Mouse (Mus musculus): ENCODE data around the gene Fam171a2. TPM values are rescaled to one million over a fixed set of nuclear protein-coding genes. Genes with fewer than 3 reads are reported as not detected.
A peak's percentile ranks its signal among the peaks of the same experiment; 100 is the strongest.

The Fam171a2 gene
- total and polyA plus RNA-seq, 2 experiments from 2014 or later, result 1.7 to 40.8 TPM

- no peak for TF ChIP-seq CTCF (IDR thresholded peaks at IDR 0.05; ENCODE audit: low read depth)
- WGBS, result 18% methylated on average over 15 of the region's 15 CpGs
- H3K27ac ChIP-seq (ENCODE audit: low read depth), result no peak overlapping the region
- H3K4me2 ChIP-seq (ENCODE audit: low read depth, low read length), result no peak overlapping the region
- ATAC-seq (ENCODE audit: insufficient read depth, low read depth) (no peak), DNase-seq (ENCODE audit: low spot score) (no peak)
- H3K9me3 ChIP-seq (replicated peaks; ENCODE audit: control insufficient read depth, low read length), result no peaks in the 10 kb centered on the region
- peaks cover 20% of the 10 kb centered on the region for H3K36me3 ChIP-seq (replicated peaks; ENCODE audit: control insufficient read depth, insufficient read depth, low read length)
- no peak overlapping the region for H3K9ac ChIP-seq (replicated peaks; ENCODE audit: low read depth, low read length)
- 0 out of 2 replicates have a peak overlapping the region, but pooled peaks have one; percentile 12 for H3K4me3 ChIP-seq (ENCODE audit: low read depth, low read length)
- peaks cover 47% of the 10 kb centered on the region for H3K27me3 ChIP-seq (ENCODE audit: control insufficient read depth, insufficient read depth, low read length)
- H3K4me1 ChIP-seq (ENCODE audit: control insufficient read depth, insufficient read depth), result peaks cover 3% of the 10 kb centered on the region; the same call in 1 of the 2 replicates
Measured at GRCm38 (mm10) chr11:102399107-102399506, 48.4 kb downstream of the Fam171a2 start.

DNA sequence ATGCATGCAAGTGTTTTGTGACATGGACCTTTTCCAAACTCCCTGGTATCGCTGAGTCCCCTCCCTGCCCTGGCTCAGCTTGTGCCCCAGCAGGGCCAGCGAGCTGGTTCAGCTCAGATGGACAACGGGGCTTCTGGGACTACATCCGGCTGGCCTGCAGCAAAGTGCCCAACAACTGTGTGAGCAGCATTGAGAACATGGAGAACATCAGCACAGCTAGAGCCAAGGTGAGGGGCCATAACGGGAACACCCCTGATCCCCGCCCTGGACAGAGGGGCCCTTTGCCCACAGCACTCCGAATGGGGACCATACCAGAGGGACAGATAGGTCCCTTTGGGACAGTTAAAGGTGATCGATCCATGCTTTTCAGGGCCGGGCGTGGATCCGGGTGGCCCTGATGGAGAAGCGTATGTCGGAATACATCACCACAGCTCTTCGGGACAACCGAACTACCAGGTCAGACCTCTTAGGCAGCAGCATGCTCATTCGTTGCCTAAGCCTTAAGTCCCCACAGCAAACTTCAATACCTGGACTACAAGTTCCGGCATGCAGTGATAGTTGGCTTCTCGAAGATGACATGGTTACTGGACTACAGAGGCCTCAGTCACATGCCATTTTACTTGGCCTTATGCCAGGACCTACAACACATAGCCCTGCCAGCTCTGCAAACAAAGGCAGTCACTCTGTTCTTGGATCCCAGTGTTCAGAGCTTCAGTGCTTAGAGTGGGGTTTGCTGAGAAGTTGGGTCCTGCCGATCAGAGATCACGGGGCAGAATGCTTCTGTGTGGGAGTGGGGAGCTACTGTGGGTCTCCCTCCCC is 49.3 kb downstream of the Fam171a2 start:
- WGBS, result 64% methylated on average over 20 of the region's 20 CpGs
- Histone ChIP-seq H3K4me1 (ENCODE audit: control insufficient read depth, insufficient read depth) (peaks cover 12% of the 10 kb centered on the region), H3K36me3 (replicated peaks; ENCODE audit: control insufficient read depth, insufficient read depth, low read length) (peaks cover 11% of the 10 kb centered on the region), H3K9me3 (replicated peaks; ENCODE audit: control insufficient read depth, low read length) (no peaks in the 10 kb centered on the region), H3K27ac (ENCODE audit: low read depth) (no peak overlapping the region), H3K4me2 (ENCODE audit: low read depth, low read length) (no peak overlapping the region), H3K9ac (replicated peaks; ENCODE audit: low read depth, low read length) (no peak overlapping the region), H3K4me3 (ENCODE audit: low read depth, low read length) (no peak overlapping the region), H3K27me3 (ENCODE audit: control insufficient read depth, insufficient read depth, low read length) (peaks cover 48% of the 10 kb centered on the region)
- ATAC-seq (ENCODE audit: insufficient read depth, low read depth), result peak; percentile 56; the same call in 1 of the 2 replicates
- TF ChIP-seq EP300 (IDR thresholded peaks at IDR 0.05; ENCODE audit: low read depth) (no peak), CTCF (IDR thresholded peaks at IDR 0.05; ENCODE audit: low read depth) (no peak)
- peak; percentile 50 for DNase-seq (ENCODE audit: low spot score)

DNA sequence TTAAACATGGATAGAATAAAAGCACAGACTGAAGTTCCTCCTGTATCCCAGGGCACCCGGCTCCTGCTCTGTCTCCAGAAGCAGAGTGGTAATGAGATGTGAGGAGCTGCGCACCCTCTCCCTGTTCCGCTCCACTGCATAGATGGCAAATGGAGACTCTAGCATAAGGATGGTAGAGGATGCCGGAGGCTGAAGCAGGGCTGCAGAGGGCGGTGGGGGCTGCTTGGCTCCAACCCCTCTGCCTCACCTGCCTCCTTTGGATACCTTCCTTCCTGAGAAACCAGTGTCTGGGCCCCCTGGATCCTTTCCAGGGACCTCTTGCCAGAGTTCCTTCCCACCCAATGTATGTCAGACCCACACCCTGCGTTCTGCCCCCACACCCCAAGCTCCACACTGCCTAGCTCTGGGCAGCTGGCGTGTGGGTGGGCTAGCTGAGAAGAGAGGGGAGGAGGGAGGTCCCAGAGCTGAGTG is 50.8 kb downstream of the Fam171a2 start:
- Histone ChIP-seq H3K4me1 (ENCODE audit: control insufficient read depth, insufficient read depth) (peaks cover 19% of the 10 kb centered on the region), H3K4me2 (ENCODE audit: low read depth, low read length) (no peak overlapping the region), H3K4me3 (ENCODE audit: low read depth, low read length) (no peak overlapping the region), H3K27me3 (ENCODE audit: control insufficient read depth, insufficient read depth, low read length) (peaks cover 53% of the 10 kb centered on the region), H3K9ac (replicated peaks; ENCODE audit: low read depth, low read length) (no peak overlapping the region), H3K27ac (ENCODE audit: low read depth) (no peak overlapping the region), H3K36me3 (replicated peaks; ENCODE audit: control insufficient read depth, insufficient read depth, low read length) (no peaks in the 10 kb centered on the region), H3K9me3 (replicated peaks; ENCODE audit: control insufficient read depth, low read length) (no peaks in the 10 kb centered on the region)
- TF ChIP-seq CTCF (IDR thresholded peaks at IDR 0.05; ENCODE audit: low read depth) (no peak), EP300 (IDR thresholded peaks at IDR 0.05; ENCODE audit: low read depth) (no peak)
- ATAC-seq (ENCODE audit: insufficient read depth, low read depth) (no peak), DNase-seq (ENCODE audit: low spot score) (no peak)
- 75% methylated on average over 7 of the region's 7 CpGs for WGBS

- H3K9ac ChIP-seq (replicated peaks; ENCODE audit: low read depth, low read length), result no peak overlapping the region
- no peaks in the 10 kb centered on the region for H3K36me3 ChIP-seq (replicated peaks; ENCODE audit: control insufficient read depth, insufficient read depth, low read length)
- H3K4me2 ChIP-seq (ENCODE audit: low read depth, low read length), result no peak overlapping the region
- peaks cover 19% of the 10 kb centered on the region for H3K4me1 ChIP-seq (ENCODE audit: control insufficient read depth, insufficient read depth)
- TF ChIP-seq EP300 (IDR thresholded peaks at IDR 0.05; ENCODE audit: low read depth), result no peak
- TF ChIP-seq CTCF (IDR thresholded peaks at IDR 0.05; ENCODE audit: low read depth), result no peak
- WGBS, result 55% methylated on average over 6 of the region's 6 CpGs
- H3K27me3 ChIP-seq (ENCODE audit: control insufficient read depth, insufficient read depth, low read length), result peaks cover 53% of the 10 kb centered on the region
- no peaks in the 10 kb centered on the region for H3K9me3 ChIP-seq (replicated peaks; ENCODE audit: control insufficient read depth, low read length)
- H3K4me3 ChIP-seq (ENCODE audit: low read depth, low read length), result no peak overlapping the region
- no peak overlapping the region for H3K27ac ChIP-seq (ENCODE audit: low read depth)
- DNase-seq (ENCODE audit: low spot score), result no peak
- ATAC-seq (ENCODE audit: insufficient read depth, low read depth), result no peak
Measured at GRCm38 (mm10) chr11:102396263-102396662, 51.2 kb downstream of the Fam171a2 start.

GRCm38 (mm10) chr11:102395250-102395649 is 52.2 kb downstream of the Fam171a2 start:
- no peak for ATAC-seq (ENCODE audit: insufficient read depth, low read depth)
- TF ChIP-seq CTCF (IDR thresholded peaks at IDR 0.05; ENCODE audit: low read depth), result no peak
- no peak for TF ChIP-seq EP300 (IDR thresholded peaks at IDR 0.05; ENCODE audit: low read depth)
- 5% methylated on average over 5 of the region's 5 CpGs for WGBS

More at GRCm38 (mm10) chr11:102395250-102395649, 52.2 kb downstream of the Fam171a2 start:
- Histone ChIP-seq H3K4me1 (ENCODE audit: control insufficient read depth, insufficient read depth) (peaks cover 19% of the 10 kb centered on the region), H3K4me2 (ENCODE audit: low read depth, low read length) (no peak overlapping the region), H3K27me3 (ENCODE audit: control insufficient read depth, insufficient read depth, low read length) (peaks cover 45% of the 10 kb centered on the region), H3K9me3 (replicated peaks; ENCODE audit: control insufficient read depth, low read length) (no peaks in the 10 kb centered on the region), H3K9ac (replicated peaks; ENCODE audit: low read depth, low read length) (no peak overlapping the region), H3K4me3 (ENCODE audit: low read depth, low read length) (no peak overlapping the region), H3K27ac (ENCODE audit: low read depth) (no peak overlapping the region), H3K36me3 (replicated peaks; ENCODE audit: control insufficient read depth, insufficient read depth, low read length) (no peaks in the 10 kb centered on the region)
- DNase-seq (ENCODE audit: low spot score), result no peak
